Mouse (Mus musculus) hindbrain, embryonic 14.5 days (tissue): ENCODE measurements at regions not wholly inside any gene's neighbourhood (a gene's known extent, or its start where the extent isn't known, plus 50 kb on each side); places are given as distances from the start of the nearest gene placed in this dataset.

Experiments
- ATAC-seq: fragments of 200-750 bp; cut with Nextera tagmentation; 2 replicates; pipeline ENCODE4 v1.8.0; 2017; ENCODE audit warnings: moderate number of reproducible peaks, mild to moderate bottlenecking, moderate TSS enrichment, moderate library complexity; ENCODE audit not compliant: low FRiP score
- DNase-seq: peaks from one replicate; pipeline ENCODE4 v3.0.0-alpha.2; 2015; ENCODE audit warnings: low spot score
- H3K27ac ChIP-seq: fragments of 300-500 bp; sonication (generic); 2 replicates; pipeline ENCODE4 v1.5.1; 2014; ENCODE audit warnings: mild to moderate bottlenecking, moderate library complexity
- H3K27me3 ChIP-seq: fragments of 300-500 bp; sonication (generic); 2 replicates; pipeline ENCODE4 v1.6.1; 2014; ENCODE audit warnings: mild to moderate bottlenecking, low read length, mixed read lengths; ENCODE audit not compliant: control insufficient read depth, insufficient read depth
- H3K36me3 ChIP-seq: fragments of 300-500 bp; sonication (generic); replicated peaks from 2 replicates; pipeline ENCODE4 v1.6.1; 2014; ENCODE audit not compliant: control insufficient read depth, insufficient read depth
- H3K4me1 ChIP-seq: fragments of 300-500 bp; sonication (generic); replicated peaks from 2 replicates; pipeline ENCODE4 v1.6.1; 2014; ENCODE audit warnings: antibody characterized with exemption, low read length, mixed read lengths; ENCODE audit not compliant: control insufficient read depth, insufficient read depth
- H3K4me2 ChIP-seq: fragments of 300-500 bp; sonication (generic); replicated peaks from 2 replicates; pipeline ENCODE4 v1.6.1; 2014; ENCODE audit warnings: mild to moderate bottlenecking, moderate library complexity
- H3K4me3 ChIP-seq: fragments of 300-500 bp; sonication (generic); replicated peaks from 2 replicates; pipeline ENCODE4 v1.5.1; 2014; ENCODE audit warnings: mild to moderate bottlenecking, low read length
- H3K9ac ChIP-seq: fragments of 300-500 bp; sonication (generic); 2 replicates; pipeline ENCODE4 v1.6.1; 2014
- H3K9me3 ChIP-seq: fragments of 300-500 bp; sonication (generic); 2 replicates; pipeline ENCODE4 v1.6.1; 2016; ENCODE audit warnings: low read length; ENCODE audit not compliant: control insufficient read depth
- WGBS: fragments of 180-500 bp; shearing (Covaris S2); extraction: QIAGEN DNeasy Blood & Tissue Kit; methylation state at CpG from one replicate; pipeline ENCODE4 v1.1.7; 2014; 5-methylcytosine and 5-hydroxymethylcytosine counted together

GRCm38 (mm10) chr8:50292158-50292557 is 1448.4 kb upstream of the Tenm3 start:
- Histone ChIP-seq H3K4me2 (0 out of 2 replicates have a peak overlapping the region, but pooled peaks have one; percentile 1), H3K36me3 (no peaks in the 10 kb centered on the region), H3K9me3 (no peaks in the 10 kb centered on the region), H3K4me3 (no peak overlapping the region), H3K27me3 (no peaks in the 10 kb centered on the region), H3K9ac (no peak overlapping the region), H3K27ac (no peak overlapping the region), H3K4me1 (no peaks in the 10 kb centered on the region)
- peak; percentile 34; the same call in 1 of the 2 replicates for ATAC-seq
- peak; percentile 80 for DNase-seq
- 43% methylated on average over 7 of the region's 7 CpGs for WGBS

- WGBS, result 77% methylated on average over 1 of the region's 1 CpGs
- ATAC-seq (no peak), DNase-seq (no peak)
- no peaks in the 10 kb centered on the region for H3K9me3 ChIP-seq
- H3K4me1 ChIP-seq, result no peaks in the 10 kb centered on the region
- no peak overlapping the region for H3K4me3 ChIP-seq
- H3K36me3 ChIP-seq, result no peaks in the 10 kb centered on the region
- H3K27me3 ChIP-seq, result no peaks in the 10 kb centered on the region
- H3K27ac ChIP-seq, result no peak overlapping the region
- no peak overlapping the region for H3K9ac ChIP-seq
- H3K4me2 ChIP-seq, result no peak overlapping the region
Measured at GRCm38 (mm10) chr8:50276346-50276745, 1432.6 kb upstream of the Tenm3 start.

DNA sequence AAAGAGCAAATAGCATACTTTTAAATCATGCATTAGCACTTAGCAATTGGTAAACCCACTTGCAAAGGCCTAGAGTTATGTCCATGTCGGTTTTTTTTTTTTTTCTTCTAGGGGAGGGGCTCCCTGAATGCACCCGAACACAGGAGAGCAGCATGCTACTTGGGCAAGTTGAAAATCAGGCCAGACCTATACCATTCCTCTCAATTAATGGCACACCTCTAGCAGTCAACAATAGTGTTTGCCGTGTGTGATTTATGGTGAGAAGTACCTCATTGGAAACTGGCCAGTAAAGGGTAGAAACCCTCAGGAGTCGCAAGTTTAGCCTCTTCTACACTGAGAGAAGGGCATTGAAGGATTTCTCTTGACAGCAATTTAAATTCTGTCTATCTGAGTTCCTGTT is 1421.0 kb upstream of the Tenm3 start:
- H3K27ac ChIP-seq, result no peak overlapping the region
- H3K4me2 ChIP-seq, result no peak overlapping the region
- no peaks in the 10 kb centered on the region for H3K36me3 ChIP-seq
- WGBS, result 60% methylated on average over 4 of the region's 4 CpGs
- DNase-seq (no peak), ATAC-seq (no peak)
- no peaks in the 10 kb centered on the region for H3K9me3 ChIP-seq
- H3K9ac ChIP-seq, result no peak overlapping the region
- H3K4me1 ChIP-seq, result no peaks in the 10 kb centered on the region
- H3K4me3 ChIP-seq, result no peak overlapping the region
- H3K27me3 ChIP-seq, result no peaks in the 10 kb centered on the region
